Mouse (Mus musculus) neural tube, embryonic 14.5 days (tissue): ENCODE data around the gene Gm10645. TPM values are rescaled to one million over a fixed set of nuclear protein-coding genes. Genes with fewer than 3 reads are reported as not detected.

Experiments
- ATAC-seq: fragments of 200-750 bp; cut with Nextera tagmentation; 2 replicates; pipeline ENCODE4 v1.8.0; 2017; ENCODE audit warnings: low read depth, mild to moderate bottlenecking, moderate TSS enrichment, moderate library complexity
- H3K27ac ChIP-seq: fragments of 300-500 bp; sonication (generic); 2 replicates; pipeline ENCODE4 v1.5.1; 2014; ENCODE audit warnings: low read depth, mild to moderate bottlenecking, control low read depth, low read length, moderate library complexity, mixed read lengths
- H3K27me3 ChIP-seq: fragments of 300-500 bp; sonication (generic); 2 replicates; pipeline ENCODE4 v1.6.1; 2014; ENCODE audit warnings: low read length; ENCODE audit not compliant: control insufficient read depth, insufficient read depth
- H3K36me3 ChIP-seq: fragments of 300-500 bp; sonication (generic); 2 replicates; pipeline ENCODE4 v1.6.1; 2014; ENCODE audit warnings: low read length, mixed read lengths; ENCODE audit not compliant: control insufficient read depth, insufficient read depth
- H3K4me1 ChIP-seq: fragments of 300-500 bp; sonication (generic); 2 replicates; pipeline ENCODE4 v1.6.1; 2014; ENCODE audit warnings: low read length; ENCODE audit not compliant: control insufficient read depth, insufficient read depth
- H3K4me2 ChIP-seq: fragments of 300-500 bp; sonication (generic); 2 replicates; pipeline ENCODE4 v1.6.1; 2014; ENCODE audit warnings: mild to moderate bottlenecking, low read depth, low read length, control low read depth
- H3K4me3 ChIP-seq: fragments of 300-500 bp; sonication (generic); 2 replicates; pipeline ENCODE4 v1.5.1; 2014; ENCODE audit warnings: low read depth, low read length, control low read depth, mixed read lengths
- H3K9ac ChIP-seq: fragments of 300-500 bp; sonication (generic); replicated peaks from 2 replicates; pipeline ENCODE4 v1.6.1; 2014; ENCODE audit warnings: low read depth, mild to moderate bottlenecking, control low read depth, low read length, mixed read lengths
- H3K9me3 ChIP-seq: fragments of 300-500 bp; sonication (generic); 2 replicates; pipeline ENCODE4 v1.6.1; 2016; ENCODE audit warnings: low read length; ENCODE audit not compliant: control insufficient read depth
- WGBS: fragments of 180-500 bp; shearing (Covaris S2); extraction: QIAGEN DNeasy Blood & Tissue Kit; methylation state at CpG from one replicate; pipeline ENCODE4 v1.1.7; 2014; 5-methylcytosine and 5-hydroxymethylcytosine counted together
- polyA plus RNA-seq: library from polyadenylated mRNA; unstranded; fragments of >200 nt; fragmentation: Nextera tagmentation; extraction: Ambion mirVana; gene quantifications from 2 replicates; pipeline ENCODE4 v1.2.1, GENCODE M21; 2014

The Gm10645 gene
- polyA plus RNA-seq, 1 experiment from 2014 or later: 14.2 TPM

- no peaks in the 10 kb centered on the region for H3K36me3 ChIP-seq
- ATAC-seq: no peak
- peaks cover 14% of the 10 kb centered on the region; the same call in 1 of the 2 replicates for H3K4me1 ChIP-seq
- H3K27ac ChIP-seq: no peak overlapping the region
- H3K9ac ChIP-seq: no peak overlapping the region
- no peaks in the 10 kb centered on the region for H3K9me3 ChIP-seq
- 76% methylated on average over 6 of the region's 6 CpGs for WGBS
- H3K27me3 ChIP-seq: no peaks in the 10 kb centered on the region
- no peak overlapping the region for H3K4me3 ChIP-seq
- no peak overlapping the region for H3K4me2 ChIP-seq
Observed at GRCm38 (mm10) chr8:83196088-83196487, 30.1 kb upstream of the Gm10645 start.

DNA sequence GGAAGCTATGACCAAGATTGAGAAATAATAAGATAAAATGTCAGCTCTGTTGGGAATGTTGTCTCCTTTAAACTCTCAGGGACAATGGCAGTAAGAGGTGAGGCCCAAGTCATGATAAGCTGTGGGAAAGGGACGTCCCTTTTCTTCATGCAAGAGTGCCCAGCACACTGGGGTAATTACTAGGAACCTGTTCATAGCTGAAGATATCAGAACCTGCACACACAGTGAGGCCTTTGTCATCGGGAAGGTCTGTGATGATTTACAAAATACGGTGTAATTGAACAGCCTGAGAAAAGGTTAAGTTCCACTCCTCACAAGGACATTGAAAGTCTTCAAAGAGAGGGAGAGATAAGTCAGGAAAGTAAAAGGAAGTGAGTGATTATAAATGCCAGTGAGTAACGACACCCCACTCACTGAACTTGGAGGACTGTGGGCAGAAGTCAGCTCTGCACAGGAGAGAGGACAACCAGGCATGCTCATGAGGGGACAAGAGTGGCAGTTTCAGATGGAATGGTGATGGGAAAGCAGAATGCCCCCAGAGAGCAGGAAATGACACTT is 23.6 kb upstream of the Gm10645 start:
- Histone ChIP-seq H3K36me3 (no peaks in the 10 kb centered on the region), H3K27ac (no peak overlapping the region), H3K9me3 (no peaks in the 10 kb centered on the region), H3K27me3 (no peaks in the 10 kb centered on the region), H3K9ac (no peak overlapping the region), H3K4me2 (no peak overlapping the region), H3K4me1 (0 out of 2 replicates have a peak, but pooled peaks cover 2% of the 10 kb centered on the region), H3K4me3 (no peak overlapping the region)
- WGBS: 74% methylated on average over 4 of the region's 4 CpGs
- no peak for ATAC-seq

GRCm38 (mm10) chr8:83187363-83187962 is 21.5 kb upstream of the Gm10645 start:
- peaks cover 7% of the 10 kb centered on the region; the same call in 1 of the 2 replicates for H3K4me1 ChIP-seq
- no peaks in the 10 kb centered on the region for H3K27me3 ChIP-seq
- no peak overlapping the region for H3K27ac ChIP-seq
- H3K9ac ChIP-seq: no peak overlapping the region
- H3K4me2 ChIP-seq: no peak overlapping the region
- H3K4me3 ChIP-seq: no peak overlapping the region
- no peaks in the 10 kb centered on the region for H3K9me3 ChIP-seq
- no peaks in the 10 kb centered on the region for H3K36me3 ChIP-seq
- WGBS: 56% methylated on average over 10 of the region's 10 CpGs
- ATAC-seq: peak; percentile 78

GRCm38 (mm10) chr8:83186376-83186775 is 20.4 kb upstream of the Gm10645 start:
- WGBS: 44% methylated on average over 6 of the region's 6 CpGs
- no peak for ATAC-seq
- no peaks in the 10 kb centered on the region for H3K27me3 ChIP-seq
- H3K4me3 ChIP-seq: no peak overlapping the region
- peaks cover 11% of the 10 kb centered on the region; the same call in 1 of the 2 replicates for H3K4me1 ChIP-seq
- no peaks in the 10 kb centered on the region for H3K9me3 ChIP-seq
- H3K4me2 ChIP-seq: no peak overlapping the region
- no peak overlapping the region for H3K27ac ChIP-seq
- no peak overlapping the region for H3K9ac ChIP-seq
- no peaks in the 10 kb centered on the region for H3K36me3 ChIP-seq

- Histone ChIP-seq H3K4me2 (no peak overlapping the region), H3K4me3 (no peak overlapping the region), H3K27ac (peak overlapping the region; percentile 28; the same call in 1 of the 2 replicates), H3K27me3 (no peaks in the 10 kb centered on the region), H3K36me3 (no peaks in the 10 kb centered on the region), H3K4me1 (peaks cover 16% of the 10 kb centered on the region; the same call in 1 of the 2 replicates), H3K9me3 (no peaks in the 10 kb centered on the region), H3K9ac (no peak overlapping the region)
- ATAC-seq: no peak; the same call in 1 of the 2 replicates
- WGBS: 36% methylated on average over 5 of the region's 5 CpGs
Observed at GRCm38 (mm10) chr8:83182784-83183183, 16.8 kb upstream of the Gm10645 start.

DNA sequence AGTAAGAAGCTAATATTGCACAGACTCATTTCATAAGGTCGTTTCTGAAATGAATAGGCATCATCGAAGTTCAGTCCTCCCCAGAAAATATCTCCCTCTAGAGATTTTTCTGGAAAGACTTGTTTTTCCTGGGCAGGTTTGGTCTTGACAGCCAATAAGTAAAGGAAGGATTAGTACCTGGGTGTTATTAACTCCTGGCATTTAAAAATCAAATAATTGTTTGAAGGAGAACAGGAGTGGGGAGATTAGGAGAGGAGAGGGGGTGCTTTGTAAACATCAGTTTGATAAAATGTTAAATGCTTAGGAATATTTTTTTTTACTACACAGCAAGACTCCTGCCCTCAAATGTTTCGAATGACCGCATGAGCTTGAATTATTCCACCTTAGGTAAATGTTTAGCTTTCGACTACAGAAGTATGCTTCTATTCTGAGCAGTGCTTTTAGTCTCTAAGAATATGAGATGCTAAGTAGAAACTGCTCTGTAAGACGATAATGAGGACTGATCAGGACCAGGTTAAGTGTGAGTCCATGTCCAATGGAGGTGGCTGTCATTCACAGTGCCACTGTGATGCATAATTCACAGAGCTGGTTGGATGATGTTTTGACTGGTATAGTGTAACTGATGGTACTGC is 16.0 kb upstream of the Gm10645 start:
- no peak for ATAC-seq
- H3K4me2 ChIP-seq: no peak overlapping the region
- no peak overlapping the region for H3K4me3 ChIP-seq
- no peaks in the 10 kb centered on the region for H3K9me3 ChIP-seq
- WGBS: 71% methylated on average over 6 of the region's 6 CpGs
- no peaks in the 10 kb centered on the region for H3K27me3 ChIP-seq
- H3K4me1 ChIP-seq: peaks cover 22% of the 10 kb centered on the region
- H3K27ac ChIP-seq: no peak overlapping the region
- H3K36me3 ChIP-seq: no peaks in the 10 kb centered on the region
- no peak overlapping the region for H3K9ac ChIP-seq

- no peaks in the 10 kb centered on the region for H3K36me3 ChIP-seq
- no peaks in the 10 kb centered on the region for H3K9me3 ChIP-seq
- H3K27me3 ChIP-seq: no peaks in the 10 kb centered on the region
- no peak for ATAC-seq
- H3K4me3 ChIP-seq: no peak overlapping the region
- no peak overlapping the region for H3K9ac ChIP-seq
- H3K4me2 ChIP-seq: no peak overlapping the region
- 15% methylated on average over 9 of the region's 9 CpGs for WGBS
- H3K4me1 ChIP-seq: peaks cover 32% of the 10 kb centered on the region
- H3K27ac ChIP-seq: 0 out of 2 replicates have a peak overlapping the region, but pooled peaks have one; percentile 22
Observed at GRCm38 (mm10) chr8:83178228-83178742, 12.3 kb upstream of the Gm10645 start.

- no peak overlapping the region for H3K4me2 ChIP-seq
Observed at GRCm38 (mm10) chr8:83177317-83178195, 11.6 kb upstream of the Gm10645 start.

More at GRCm38 (mm10) chr8:83177317-83178195, 11.6 kb upstream of the Gm10645 start:
- Histone ChIP-seq H3K36me3 (no peaks in the 10 kb centered on the region), H3K27me3 (no peaks in the 10 kb centered on the region), H3K4me1 (peaks cover 28% of the 10 kb centered on the region), H3K4me3 (no peak overlapping the region), H3K9ac (no peak overlapping the region), H3K9me3 (no peaks in the 10 kb centered on the region), H3K27ac (no peak overlapping the region)
- no peak for ATAC-seq
- 18% methylated on average over 11 of the region's 11 CpGs for whole genome bisulfite sequencing
